Mouse (Mus musculus): ENCODE results near the gene Ropn1.
"Not testable (repeated sequence)": the region's sequence is repeated elsewhere in the genome, so short reads cannot be mapped to it uniquely, and the experiment has no call there.

Gene Ropn1

DNA sequence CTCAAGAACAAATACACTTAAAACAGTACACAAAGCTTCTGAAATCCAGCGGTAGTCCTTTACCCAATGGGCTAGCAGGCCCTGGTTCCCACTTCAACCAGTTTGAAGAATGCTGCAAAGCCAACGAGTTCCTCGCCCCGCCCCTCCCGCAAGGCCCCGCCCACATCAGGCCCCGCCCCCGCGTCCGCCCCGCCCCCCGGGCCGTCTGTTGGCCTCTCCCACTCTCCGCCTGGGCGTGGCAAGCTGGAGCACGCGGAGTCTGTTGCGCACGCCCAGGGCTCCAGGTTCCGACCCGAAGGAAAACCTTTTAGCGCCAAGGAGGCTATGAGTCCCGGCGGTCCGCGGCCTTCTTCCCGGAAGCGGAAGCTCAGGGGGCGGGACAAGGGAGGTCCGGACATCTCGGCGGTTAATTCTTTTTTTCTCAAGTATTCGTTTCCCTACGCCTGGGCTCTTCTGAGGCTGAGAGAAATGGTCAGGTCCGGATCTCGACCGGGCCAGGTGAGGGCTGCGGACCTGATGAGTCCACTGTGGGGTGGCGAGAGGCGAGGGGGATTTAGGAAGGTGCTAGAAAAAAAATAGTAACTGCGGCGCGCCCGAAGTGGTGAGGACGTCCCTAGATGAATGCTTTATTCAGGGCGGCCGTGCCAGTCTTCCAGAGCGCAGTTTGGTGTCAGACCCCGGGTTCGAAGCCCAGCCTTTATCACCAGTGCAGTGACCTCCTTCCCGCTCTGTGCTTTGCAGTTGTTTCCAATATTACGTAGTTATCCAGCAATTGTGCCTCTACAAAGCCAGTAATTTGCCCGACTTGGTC lies 40.8 kb downstream of the Ropn1 start, which contains the start of gene Ccdc14:
Ccdc14 (plus strand) TSS at position 283 of the 811 bp plus-strand sequence.
- DNase-seq (ENCODE audit: low read depth in 1 of 2, low spot score in 2 of 2) = peak; percentile 76 to 77

DNA sequence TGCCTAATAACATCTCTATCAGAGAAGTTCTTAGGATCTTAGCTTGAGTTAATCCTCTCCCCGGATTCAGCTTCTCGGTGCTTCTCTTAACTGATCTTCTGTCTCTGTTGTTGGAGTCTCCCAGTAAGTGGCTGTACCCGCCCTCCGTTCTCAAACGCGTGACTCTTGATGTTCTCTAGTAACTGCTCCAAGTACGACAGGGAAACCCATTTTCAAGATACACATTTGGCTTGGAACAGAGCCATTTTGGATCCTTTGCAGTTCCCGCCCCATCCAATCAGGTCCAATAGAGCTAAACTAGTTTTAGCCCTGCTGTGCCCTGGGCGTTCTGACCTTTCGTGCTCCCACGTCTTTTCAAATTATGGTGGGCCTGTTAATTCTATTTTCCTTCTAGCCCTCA lies 41.4 kb downstream of the Ropn1 start:
- no peak for DNase-seq (ENCODE audit: low read depth in 1 of 2, low spot score in 2 of 2)

DNA sequence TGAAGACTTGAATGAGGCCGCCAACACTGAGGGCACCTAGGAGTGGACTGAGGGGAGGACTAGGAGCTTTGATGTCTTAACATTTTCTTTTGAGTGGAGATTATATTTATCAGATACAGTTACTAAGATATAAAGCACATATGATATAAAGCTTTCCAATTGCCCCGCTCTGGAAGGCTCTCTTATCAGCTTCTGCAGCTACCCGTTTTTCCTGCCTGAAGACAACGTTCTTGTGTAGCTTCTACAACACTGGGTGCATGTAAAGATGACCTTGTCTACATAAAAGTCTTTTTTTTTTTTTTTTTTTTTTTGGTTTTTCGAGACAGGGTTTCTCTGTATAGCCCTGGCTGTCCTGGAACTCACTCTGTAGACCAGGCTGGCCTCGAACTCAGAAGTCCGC lies 44.8 kb downstream of the Ropn1 start:
- no peak for DNase-seq (ENCODE audit: low read depth in 1 of 2, low spot score in 2 of 2)

GRCm38 (mm10) chr16:34698721-34699120 lies 49.0 kb downstream of the Ropn1 start:
- not testable (repeated sequence) for DNase-seq (ENCODE audit: low read depth in 1 of 2, low spot score in 2 of 2)

GRCm38 (mm10) chr16:34700165-34700827 lies 50.6 kb downstream of the Ropn1 start:
- peak in 1 of 2 experiments; percentile 26 for DNase-seq (ENCODE audit: low read depth in 1 of 2, low spot score in 2 of 2)

- no peak for DNase-seq (ENCODE audit: low read depth in 1 of 2, low spot score in 2 of 2)
Observed at GRCm38 (mm10) chr16:34700828-34701216, 51.1 kb downstream of the Ropn1 start.

DNA sequence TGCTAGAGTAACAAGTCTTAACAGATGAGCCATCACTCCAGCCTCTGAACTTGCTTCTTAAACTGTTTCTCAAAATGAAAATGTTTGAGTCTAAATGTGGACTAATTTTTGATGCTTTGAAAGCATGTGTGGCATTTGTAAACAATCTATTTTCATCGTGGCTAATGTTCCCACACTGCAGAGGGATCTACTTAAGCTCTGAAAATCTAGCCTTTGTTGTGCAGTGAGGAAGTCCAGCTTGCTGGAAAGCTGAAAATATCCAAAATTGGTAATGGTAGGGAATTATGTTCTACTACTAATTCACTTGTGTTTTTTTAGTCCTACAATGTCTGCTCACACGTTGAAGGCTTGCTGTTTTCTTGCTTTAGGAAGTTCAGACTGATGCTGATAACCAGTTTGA lies 56.3 kb downstream of the Ropn1 start:
- no peak for DNase-seq (ENCODE audit: low read depth in 1 of 2, low spot score in 2 of 2)

DNA sequence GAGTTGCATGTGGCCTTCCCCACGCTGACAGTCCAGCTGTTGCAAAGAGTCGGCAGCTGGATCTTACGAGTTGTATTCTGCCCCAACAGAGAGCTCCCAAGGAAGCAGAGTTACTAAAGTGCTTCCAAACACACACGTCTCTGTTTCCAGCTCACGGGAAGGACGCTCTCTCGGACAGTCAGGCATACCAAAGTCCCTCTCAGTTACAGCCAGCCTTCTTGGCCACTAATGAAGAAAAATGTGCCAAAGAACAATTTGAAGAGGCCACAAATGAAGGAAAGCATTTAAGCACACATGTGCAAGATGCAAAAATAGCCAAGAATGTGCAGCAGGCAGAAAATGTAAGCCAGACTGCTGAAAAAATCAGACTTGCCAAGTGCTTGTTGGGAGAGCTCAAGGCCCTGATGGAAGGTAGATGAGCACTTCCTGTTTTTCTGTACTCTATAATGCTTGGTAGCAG lies 56.8 kb downstream of the Ropn1 start:
- DNase-seq (ENCODE audit: low read depth in 1 of 2, low spot score in 2 of 2) = no peak

DNA sequence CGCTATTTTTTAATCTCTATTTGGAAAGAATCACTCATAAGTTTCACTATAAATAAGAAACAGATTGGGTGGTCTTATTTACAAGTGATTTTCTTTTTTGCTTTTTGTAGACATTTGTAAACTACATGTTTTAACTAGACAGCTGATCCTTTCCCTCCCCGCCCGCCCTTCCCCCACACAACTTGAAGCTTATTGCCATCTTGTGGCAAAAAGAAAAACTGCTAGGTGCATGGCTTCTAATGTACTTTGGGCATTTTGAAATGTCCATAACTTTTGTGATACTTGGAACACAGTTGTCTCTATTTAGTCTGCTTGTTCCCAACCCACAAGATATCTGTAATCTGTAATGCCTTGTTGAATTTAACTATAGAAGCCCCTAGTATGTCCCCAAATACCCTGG lies 61.8 kb downstream of the Ropn1 start:
- DNase-seq (ENCODE audit: low read depth in 1 of 2, low spot score in 2 of 2) = no peak

- no peak for DNase-seq (ENCODE audit: low read depth in 1 of 2, low spot score in 2 of 2)
Observed at GRCm38 (mm10) chr16:34725156-34725555, 75.4 kb downstream of the Ropn1 start.
